Mouse (Mus musculus) ES-Bruce4 (cell line): ENCODE measurements around the gene Arhgap23. TPM values are rescaled to one million over a fixed set of nuclear protein-coding genes. Genes with fewer than 3 reads are reported as not detected.
A peak's percentile ranks its signal among the peaks of the same experiment; 100 is the strongest.

Source experiments
- H3K27ac ChIP-seq: 2 replicates; pipeline ENCODE4 v1.5.1; 2012; ENCODE audit warnings: low read length, inconsistent platforms; ENCODE audit not compliant: insufficient read depth
- H3K27me3 ChIP-seq: 2 replicates; pipeline ENCODE4 v1.6.1; 2012; ENCODE audit warnings: mild to moderate bottlenecking, low read length, inconsistent platforms; ENCODE audit not compliant: control insufficient read depth, poor library complexity, insufficient read depth, severe bottlenecking
- H3K36me3 ChIP-seq: 2 replicates; pipeline ENCODE4 v1.6.1; 2012; ENCODE audit warnings: inconsistent platforms, mild to moderate bottlenecking, low read length, moderate library complexity; ENCODE audit not compliant: control insufficient read depth, poor library complexity, insufficient read depth, severe bottlenecking
- H3K4me1 ChIP-seq: one replicate; pipeline ENCODE4 v1.8.1; 2011; ENCODE audit warnings: low read length; ENCODE audit not compliant: control insufficient read depth, insufficient read depth
- H3K4me3 ChIP-seq: 2 replicates; pipeline ENCODE4 v1.5.1; 2011; ENCODE audit warnings: low read depth, mild to moderate bottlenecking, low read length
- H3K9ac ChIP-seq: 2 replicates; pipeline ENCODE4 v1.6.1; 2012; ENCODE audit warnings: low read depth, mild to moderate bottlenecking, inconsistent platforms; ENCODE audit not compliant: poor library complexity, severe bottlenecking
- H3K9me3 ChIP-seq: replicated peaks from 2 replicates; pipeline ENCODE4 v1.6.1; 2012; ENCODE audit warnings: mild to moderate bottlenecking, low read length, inconsistent platforms; ENCODE audit not compliant: control insufficient read depth, poor library complexity, insufficient read depth, severe bottlenecking
- CTCF ChIP-seq: IDR thresholded peaks from one replicate; pipeline ENCODE4 v1.8.1; 2011; ENCODE audit warnings: low read depth, low read length
- EP300 ChIP-seq: IDR thresholded peaks from 2 replicates; pipeline ENCODE4 v1.6.1; 2011; ENCODE audit warnings: low read depth, low read length; ENCODE audit not compliant: insufficient read depth
- POLR2A ChIP-seq: IDR thresholded peaks from one replicate; pipeline ENCODE4 v1.8.1; 2011; ENCODE audit warnings: low read length; ENCODE audit not compliant: insufficient read depth
- polyA plus RNA-seq: library from polyadenylated mRNA; stranded (reverse); fragments of >200 nt; gene quantifications from 2 replicates; pipeline ENCODE4 v1.2.4, GENCODE M21; 2011; ENCODE audit warnings: low read depth; ENCODE audit not compliant: missing spikeins, insufficient read depth, insufficient read length

Gene Arhgap23
- polyA plus RNA-seq, 1 experiment, result 30.3 TPM

DNA sequence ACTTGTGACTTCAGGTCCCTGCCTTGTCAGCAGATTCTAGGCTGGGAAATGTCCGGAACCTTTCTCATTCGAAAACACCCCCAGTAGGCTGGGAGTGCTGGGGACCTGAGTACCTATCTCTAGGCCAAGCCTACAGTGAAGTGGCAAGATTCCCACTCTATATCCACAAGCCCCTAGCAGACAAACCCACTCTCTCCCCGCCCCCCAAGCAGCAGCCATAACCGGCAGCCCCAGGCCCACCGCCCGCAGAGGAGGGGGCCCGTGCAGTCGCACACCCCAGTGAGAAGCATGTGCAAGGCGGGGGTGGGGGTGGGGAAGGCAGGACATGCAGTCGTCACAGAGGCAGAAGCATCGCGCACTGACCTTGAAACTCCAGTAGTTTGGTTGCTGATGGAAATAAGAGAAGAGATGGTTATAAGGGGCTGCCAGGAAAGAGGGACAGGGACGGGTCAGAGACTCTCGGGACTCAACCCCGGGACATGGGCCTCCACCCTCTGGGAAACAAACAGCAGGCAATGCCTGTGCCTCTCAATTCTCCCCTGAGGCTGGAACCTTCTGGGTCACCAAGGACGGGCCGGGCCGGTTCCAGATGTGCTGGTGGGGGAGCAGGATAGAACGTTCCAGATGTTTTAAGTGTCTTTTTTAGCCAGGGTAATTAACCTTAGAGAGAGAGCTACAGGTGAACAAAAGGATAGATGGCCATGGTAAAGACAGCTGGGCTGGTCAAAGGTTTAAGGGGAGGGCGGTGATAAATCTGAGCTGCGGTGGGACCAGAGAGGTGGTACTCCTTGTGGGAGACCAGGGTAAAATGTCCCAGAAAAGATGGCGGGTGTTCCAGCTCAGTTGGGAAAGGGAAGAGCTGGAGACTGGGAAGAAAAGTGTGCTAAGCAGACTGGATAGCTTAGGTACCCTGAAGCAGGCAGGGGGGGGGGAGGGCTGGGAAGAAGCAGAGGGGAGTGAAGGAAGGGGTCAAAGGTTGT is 127.1 kb downstream of the Arhgap23 start:
- H3K4me3 ChIP-seq, result no peak overlapping the region
- no peaks in the 10 kb centered on the region for H3K27me3 ChIP-seq
- H3K36me3 ChIP-seq, result no peaks in the 10 kb centered on the region
- H3K9me3 ChIP-seq, result no peaks in the 10 kb centered on the region
- no peak for TF ChIP-seq POLR2A
- 0 out of 2 replicates have a peak, but pooled peaks have one; percentile 22 for TF ChIP-seq EP300
- no peak overlapping the region for H3K27ac ChIP-seq
- peaks cover 3% of the 10 kb centered on the region for H3K4me1 ChIP-seq
- no peak overlapping the region for H3K9ac ChIP-seq

GRCm38 (mm10) chr11:97543181-97543733 is 127.9 kb downstream of the Arhgap23 start:
- no peak overlapping the region for H3K27ac ChIP-seq
- no peaks in the 10 kb centered on the region for H3K9me3 ChIP-seq
- H3K9ac ChIP-seq, result no peak overlapping the region
- no peak overlapping the region for H3K4me3 ChIP-seq
- no peaks in the 10 kb centered on the region for H3K27me3 ChIP-seq
- no peaks in the 10 kb centered on the region for H3K36me3 ChIP-seq
- peaks cover 3% of the 10 kb centered on the region for H3K4me1 ChIP-seq
- TF ChIP-seq EP300, result no peak
- TF ChIP-seq CTCF, result no peak
- no peak for TF ChIP-seq POLR2A

DNA sequence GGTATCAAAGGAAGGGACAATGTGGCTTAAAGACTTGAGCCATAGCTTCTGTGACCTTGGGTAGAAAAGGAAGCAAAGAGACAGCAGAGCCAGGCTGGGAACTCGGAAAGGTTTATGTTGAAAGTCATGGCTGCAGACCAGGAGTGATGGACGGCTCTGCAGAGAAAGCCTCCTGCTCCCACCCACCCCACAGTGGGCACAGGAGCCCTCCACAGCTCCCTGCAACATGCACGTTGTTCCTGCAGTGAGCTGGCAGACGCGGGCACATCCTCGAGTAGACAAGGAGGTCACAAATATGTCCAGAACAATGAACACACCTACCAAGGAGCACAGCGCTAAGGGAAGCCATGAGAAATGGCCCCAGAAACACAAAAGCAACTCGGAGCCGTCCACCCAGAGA is 128.6 kb downstream of the Arhgap23 start:
- Histone ChIP-seq H3K27ac (no peak overlapping the region), H3K4me3 (no peak overlapping the region), H3K4me1 (peaks cover 3% of the 10 kb centered on the region), H3K9me3 (no peaks in the 10 kb centered on the region), H3K9ac (no peak overlapping the region), H3K27me3 (no peaks in the 10 kb centered on the region), H3K36me3 (no peaks in the 10 kb centered on the region)
- TF ChIP-seq EP300 (no peak), CTCF (no peak), POLR2A (no peak)

- H3K9ac ChIP-seq, result peak overlapping the region; percentile 88
- H3K27ac ChIP-seq, result no peak overlapping the region
- TF ChIP-seq EP300 (no peak), CTCF (no peak), POLR2A (no peak)
- H3K4me1 ChIP-seq, result peaks cover 3% of the 10 kb centered on the region
- H3K27me3 ChIP-seq, result no peaks in the 10 kb centered on the region
- H3K36me3 ChIP-seq, result no peaks in the 10 kb centered on the region
- H3K4me3 ChIP-seq, result peak overlapping the region; percentile 60
- H3K9me3 ChIP-seq, result no peaks in the 10 kb centered on the region
These were observed 130.7 kb downstream of the Arhgap23 start for GRCm38 (mm10) chr11:97545808-97546560.

GRCm38 (mm10) chr11:97546804-97547411 is 131.6 kb downstream of the Arhgap23 start:
- peaks cover 1% of the 10 kb centered on the region for H3K4me1 ChIP-seq
- TF ChIP-seq EP300 (peak; percentile 45; the same call in 1 of the 2 replicates), POLR2A (no peak)

More at GRCm38 (mm10) chr11:97546804-97547411, 131.6 kb downstream of the Arhgap23 start:
- Histone ChIP-seq H3K27me3 (no peaks in the 10 kb centered on the region), H3K9me3 (no peaks in the 10 kb centered on the region), H3K27ac (no peak overlapping the region), H3K36me3 (no peaks in the 10 kb centered on the region), H3K9ac (peak overlapping the region; percentile 88), H3K4me3 (peak overlapping the region; percentile 60)
